Mouse (Mus musculus) cerebellum, adult (tissue): ENCODE measurements at regions not wholly inside any gene's neighbourhood (a gene's known extent, or its start where the extent isn't known, plus 50 kb on each side); places are given as distances from the start of the nearest gene placed in this dataset.

ENCODE experiments used
- ATAC-seq: cut with Nextera tagmentation; 2 replicates; pipeline ENCODE4 v1.9.2; 2017; ENCODE audit warnings: mild to moderate bottlenecking, moderate library complexity, mixed read lengths; ENCODE audit not compliant: insufficient number of reproducible peaks, low FRiP score, low TSS enrichment

- peak; percentile 66; the same call in 1 of the 2 replicates for ATAC-seq
These were observed 310.0 kb upstream of the Magi2 start for GRCm38 (mm10) chr5:18916688-18917285.

- ATAC-seq, result no peak
These were observed 272.9 kb upstream of the Magi2 start for GRCm38 (mm10) chr5:18953875-18954474.
